Mouse (Mus musculus) right cerebral cortex, postnatal 36 days (tissue): ENCODE data around the gene Ampd2.

Experiments
- DNase-seq, 2 experiments: peaks; one replicate each; pipeline ENCODE4 v3.0.0; 2022; ENCODE audit warnings: low spot score in 2 of 2, mixed read lengths in 1 of 2

The Ampd2 gene

GRCm38 (mm10) chr3:108069231-108069870, 17.1 kb downstream of the Ampd2 start:
- DNase-seq: no peak

GRCm38 (mm10) chr3:108068826-108069225, 17.6 kb downstream of the Ampd2 start:
- DNase-seq: no peak

GRCm38 (mm10) chr3:108067370-108067934, 19.0 kb downstream of the Ampd2 start:
- DNase-seq: no peak

GRCm38 (mm10) chr3:108065551-108065950, 20.9 kb downstream of the Ampd2 start:
- DNase-seq: no peak

- DNase-seq: no peak
Measured at GRCm38 (mm10) chr3:108064672-108065071, 21.8 kb downstream of the Ampd2 start.

GRCm38 (mm10) chr3:108062648-108063047, 23.8 kb downstream of the Ampd2 start:
- DNase-seq: no peak

- DNase-seq: no peak
Measured at GRCm38 (mm10) chr3:108061420-108061819, 25.0 kb downstream of the Ampd2 start.

GRCm38 (mm10) chr3:108050493-108050892, 36.0 kb downstream of the Ampd2 start:
- no peak for DNase-seq

- DNase-seq: no peak
Measured at GRCm38 (mm10) chr3:108048306-108048705, 38.1 kb downstream of the Ampd2 start.

- no peak for DNase-seq
Measured at GRCm38 (mm10) chr3:108046944-108047655, 39.4 kb downstream of the Ampd2 start.

- peak; percentile 81 to 86 for DNase-seq
Measured at GRCm38 (mm10) chr3:108044394-108045140, 41.9 kb downstream of the Ampd2 start, which contains the start of gene Gstm4. Gstm4 (minus strand) TSS chr3:108044894.

- DNase-seq: no peak
Measured at GRCm38 (mm10) chr3:108033156-108033555, 53.3 kb downstream of the Ampd2 start.

- DNase-seq: no peak
Measured at GRCm38 (mm10) chr3:108032113-108032512, 54.3 kb downstream of the Ampd2 start.

- no peak for DNase-seq
Measured at GRCm38 (mm10) chr3:108028641-108029365, 57.6 kb downstream of the Ampd2 start.

GRCm38 (mm10) chr3:108026597-108026996, 59.9 kb downstream of the Ampd2 start:
- no peak for DNase-seq

GRCm38 (mm10) chr3:108026049-108026448, 60.4 kb downstream of the Ampd2 start:
- no peak for DNase-seq

GRCm38 (mm10) chr3:108025318-108025717, 61.1 kb downstream of the Ampd2 start:
- no peak for DNase-seq
